Mouse (Mus musculus) embryo, embryonic 11.5 days (tissue): ENCODE results near the gene Pan3.

Experiments
- DNase-seq: peaks from one replicate; pipeline ENCODE4 v3.0.0-alpha.2; 2012; ENCODE audit warnings: low read depth, low spot score

Gene Pan3

DNA sequence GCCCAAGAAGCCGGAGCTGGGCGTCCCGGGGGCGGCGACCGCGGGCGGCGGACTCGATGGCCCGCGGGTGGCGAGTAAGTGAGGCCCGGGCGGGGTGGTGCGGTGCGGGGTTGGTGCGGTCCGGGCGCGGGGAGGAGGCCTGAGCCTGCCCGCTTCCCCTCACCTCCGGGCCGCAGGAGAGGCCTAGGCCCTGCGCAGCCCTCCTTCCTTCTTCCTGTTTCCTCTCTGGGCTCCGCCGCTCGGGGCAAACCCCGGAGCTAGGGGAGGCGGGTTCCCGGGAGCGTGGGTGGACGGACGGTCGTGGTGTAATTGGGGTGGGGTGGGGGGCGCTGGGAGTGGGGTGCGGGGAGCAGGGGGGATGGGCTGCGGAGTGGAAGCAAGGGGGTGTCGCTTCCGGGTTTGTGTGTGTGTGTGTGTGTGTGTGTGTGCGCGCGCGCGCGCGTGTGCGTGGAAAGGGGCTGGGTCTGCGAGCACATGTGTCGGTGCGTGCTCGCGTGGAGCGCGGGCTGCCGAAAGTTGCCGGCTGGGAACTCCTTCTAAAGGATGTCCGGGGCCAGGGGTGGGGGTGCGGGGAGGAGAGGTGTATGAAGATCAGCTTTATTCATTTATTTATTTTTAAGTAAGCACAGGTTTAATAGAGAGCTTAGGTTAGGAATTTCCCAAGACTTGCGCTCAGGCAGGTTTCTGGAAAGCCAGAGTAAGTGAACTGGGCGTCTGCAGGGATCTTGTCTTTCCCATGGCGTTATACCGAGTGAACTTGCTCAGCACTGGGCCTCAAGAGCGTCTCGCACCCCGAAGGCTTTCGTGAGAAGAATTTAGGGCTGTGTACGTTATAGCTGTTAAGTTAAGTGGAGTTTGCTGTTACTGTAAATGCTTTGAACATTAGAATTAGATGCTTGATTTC lies 1.2 kb downstream of the Pan3 start:
- DNase-seq: peak; percentile 22

DNA sequence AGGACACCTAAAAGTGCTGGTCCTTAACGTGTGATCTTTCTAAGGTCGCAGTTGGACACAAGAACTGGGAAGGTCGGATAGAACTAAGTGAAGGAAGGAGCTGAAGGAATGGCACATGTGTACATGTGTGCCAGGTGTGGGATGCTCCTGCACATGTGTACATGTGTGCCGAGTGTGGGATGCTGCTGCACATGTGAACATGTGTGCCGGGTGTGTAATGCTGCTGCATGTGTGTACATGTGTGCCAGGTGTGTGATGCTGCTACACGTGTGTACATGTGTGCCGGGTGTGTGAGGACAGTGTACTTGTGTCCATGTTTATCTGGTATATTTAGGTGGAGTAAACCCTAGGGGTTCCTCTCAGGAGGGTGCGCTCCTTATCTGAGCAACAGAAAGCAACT lies 3.0 kb downstream of the Pan3 start:
- DNase-seq: no peak

DNA sequence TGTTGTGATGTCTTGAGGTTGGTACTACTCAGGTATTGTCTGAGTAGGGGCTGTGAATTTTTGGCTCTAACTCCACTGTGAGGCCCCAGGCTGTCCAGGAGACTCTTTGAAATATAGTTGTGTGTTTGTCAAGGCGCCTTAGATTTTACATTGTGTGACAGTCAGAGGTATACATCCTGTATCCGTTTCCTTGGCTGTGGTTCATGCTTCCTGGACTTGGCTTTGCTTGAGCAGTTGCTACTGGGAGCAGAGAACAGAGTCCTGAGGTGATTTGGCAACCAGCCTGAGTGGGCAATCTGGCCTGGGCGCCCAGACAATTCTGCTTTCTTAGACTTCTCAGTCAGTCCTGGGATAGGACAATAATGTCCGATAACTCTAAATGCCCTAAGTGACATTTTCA lies 5.3 kb downstream of the Pan3 start:
- DNase-seq: no peak

DNA sequence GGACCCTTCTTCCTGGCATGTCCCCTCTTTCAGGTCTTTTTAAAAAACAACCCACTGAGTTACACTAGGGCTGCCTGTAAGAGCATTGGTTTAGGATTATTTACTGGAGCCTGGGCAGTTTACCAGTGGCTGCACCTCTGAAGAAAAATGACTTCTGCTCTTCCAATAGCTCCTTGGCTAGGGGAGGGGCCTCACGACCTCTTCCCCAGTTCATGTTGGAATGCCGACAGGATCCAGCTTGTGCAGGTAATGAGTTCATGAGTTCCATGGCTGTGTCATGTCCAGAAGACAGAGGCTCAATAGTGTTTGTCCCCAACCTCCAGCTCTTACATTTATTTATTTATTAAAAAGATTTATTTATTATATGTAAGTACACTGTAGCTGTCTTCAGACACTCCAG lies 5.8 kb downstream of the Pan3 start:
- no peak for DNase-seq

- DNase-seq: no peak
Measured at GRCm38 (mm10) chr5:147436491-147436890, 6.5 kb downstream of the Pan3 start.

GRCm38 (mm10) chr5:147440996-147441507 lies 11.1 kb downstream of the Pan3 start:
- no peak for DNase-seq

DNA sequence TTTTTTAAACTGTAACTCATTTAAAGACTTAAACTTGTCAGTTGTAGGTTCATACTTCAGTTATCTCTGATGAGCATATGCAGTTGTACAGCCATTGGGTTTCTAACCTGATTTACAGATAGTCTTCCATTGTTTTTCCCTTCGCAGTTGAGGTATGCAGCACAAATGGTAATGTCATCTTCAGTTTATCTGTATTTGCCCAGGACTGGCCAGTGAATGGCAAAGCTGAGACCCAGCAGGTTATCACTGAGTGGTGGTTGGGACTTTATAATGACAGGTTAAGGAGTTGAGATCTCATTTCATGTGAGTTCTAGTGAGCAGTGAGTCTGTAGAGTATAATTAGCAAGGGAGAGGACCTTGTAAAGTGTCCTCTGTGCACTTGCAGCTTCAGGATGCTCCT lies 12.0 kb downstream of the Pan3 start:
- DNase-seq: no peak

- DNase-seq: no peak
Measured at GRCm38 (mm10) chr5:147442741-147443140, 12.8 kb downstream of the Pan3 start.

GRCm38 (mm10) chr5:147444298-147444697 lies 14.3 kb downstream of the Pan3 start:
- DNase-seq: no peak

GRCm38 (mm10) chr5:147444757-147445156 lies 14.8 kb downstream of the Pan3 start:
- DNase-seq: no peak

DNA sequence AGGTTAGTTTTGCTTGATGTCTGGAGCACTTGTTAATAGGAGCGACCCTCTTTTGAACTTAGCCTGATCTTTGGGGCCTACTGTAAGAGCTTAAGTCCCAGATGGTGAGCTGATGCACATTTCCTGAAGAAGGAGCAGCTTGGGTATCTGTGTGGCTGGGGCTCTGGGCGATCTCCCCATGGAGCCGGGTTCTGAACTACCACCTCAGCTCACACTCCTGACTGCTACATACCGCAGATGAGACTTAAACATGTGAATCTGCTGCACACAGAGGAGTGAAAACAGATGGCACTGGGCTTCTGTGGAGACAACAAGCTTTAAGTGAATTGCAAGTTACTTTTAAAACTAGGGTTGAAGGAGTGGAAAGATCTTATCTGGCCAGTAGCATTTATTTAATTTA lies 15.3 kb downstream of the Pan3 start:
- no peak for DNase-seq

- no peak for DNase-seq
Measured at GRCm38 (mm10) chr5:147448526-147448925, 18.6 kb downstream of the Pan3 start.

- no peak for DNase-seq
Measured at GRCm38 (mm10) chr5:147448933-147449332, 19.0 kb downstream of the Pan3 start.

GRCm38 (mm10) chr5:147456491-147456890 lies 26.5 kb downstream of the Pan3 start:
- DNase-seq: no peak

DNA sequence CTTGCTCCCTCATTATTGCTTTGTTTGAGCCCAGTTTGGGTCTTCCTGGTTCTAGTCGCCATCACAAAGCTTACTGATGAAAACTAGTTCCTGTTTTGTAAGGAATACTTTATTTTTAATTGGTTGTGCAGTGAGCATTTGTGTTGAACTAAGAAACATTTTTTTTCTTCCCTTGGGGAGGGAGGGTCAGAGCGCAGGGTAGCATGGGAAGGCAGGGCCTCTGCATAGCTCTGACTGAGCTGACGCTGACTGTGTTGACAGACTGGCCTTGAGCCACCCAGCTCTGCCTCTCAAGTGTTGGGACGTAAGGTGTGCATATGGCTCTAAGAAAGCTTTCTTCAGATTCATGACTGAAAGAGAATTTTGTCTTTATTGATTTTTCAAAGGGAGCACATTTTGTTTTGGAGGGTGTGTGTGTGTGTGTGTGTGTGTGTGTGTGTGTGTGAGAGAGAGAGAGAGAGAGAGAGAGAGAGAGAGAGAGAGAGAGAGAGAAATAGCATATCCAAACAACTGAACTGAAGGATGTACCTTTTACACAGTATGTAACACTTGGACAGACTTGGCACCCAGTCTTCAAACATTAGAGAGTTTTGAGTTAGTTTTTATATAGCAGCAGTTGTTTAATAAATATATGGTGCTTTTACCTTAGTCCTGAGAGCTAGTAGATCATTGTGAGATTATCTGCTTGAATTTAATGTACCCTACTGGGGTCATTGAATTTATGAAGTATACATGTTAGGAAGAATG lies 30.0 kb downstream of the Pan3 start:
- no peak for DNase-seq

DNA sequence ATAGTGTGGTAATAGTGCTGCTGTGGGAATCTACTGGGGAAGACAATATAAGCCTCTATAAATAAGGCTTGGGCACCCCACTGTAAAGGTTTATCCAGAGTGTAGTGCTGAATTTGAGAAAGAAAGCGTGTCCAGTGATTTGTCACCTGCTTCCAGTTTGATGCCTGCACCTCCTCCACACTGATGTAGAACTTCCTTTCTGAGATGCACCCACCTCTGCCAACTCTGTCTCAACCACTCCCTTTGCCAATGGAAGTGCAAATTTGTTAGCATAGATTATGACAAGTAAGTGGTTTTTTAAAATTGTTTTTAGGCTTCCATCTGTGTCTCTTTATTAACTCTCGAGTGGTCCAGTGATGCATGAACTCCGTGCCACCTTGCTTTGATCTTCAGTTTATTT lies 33.3 kb downstream of the Pan3 start:
- DNase-seq: no peak

GRCm38 (mm10) chr5:147466361-147466760 lies 36.4 kb downstream of the Pan3 start:
- DNase-seq: no peak

DNA sequence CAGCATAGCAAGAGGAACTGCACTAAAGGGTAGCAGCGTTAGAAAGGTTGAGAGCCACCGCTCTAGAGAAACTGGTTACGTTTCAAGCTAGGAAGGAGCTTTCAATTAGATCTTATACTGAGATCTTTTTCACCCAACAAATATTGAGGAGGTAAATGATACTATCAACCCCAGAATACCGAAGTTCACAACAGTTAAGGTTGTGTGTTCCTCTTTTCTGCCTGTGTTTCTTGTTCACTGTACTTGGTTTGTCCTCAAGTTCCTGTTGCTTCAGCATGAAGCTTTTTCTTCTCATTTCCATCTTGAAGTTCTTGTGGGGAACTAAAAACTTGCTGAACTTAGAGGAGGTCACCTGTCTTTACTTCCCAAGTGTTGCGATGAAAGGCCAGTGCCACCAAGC lies 41.2 kb downstream of the Pan3 start:
- no peak for DNase-seq

DNA sequence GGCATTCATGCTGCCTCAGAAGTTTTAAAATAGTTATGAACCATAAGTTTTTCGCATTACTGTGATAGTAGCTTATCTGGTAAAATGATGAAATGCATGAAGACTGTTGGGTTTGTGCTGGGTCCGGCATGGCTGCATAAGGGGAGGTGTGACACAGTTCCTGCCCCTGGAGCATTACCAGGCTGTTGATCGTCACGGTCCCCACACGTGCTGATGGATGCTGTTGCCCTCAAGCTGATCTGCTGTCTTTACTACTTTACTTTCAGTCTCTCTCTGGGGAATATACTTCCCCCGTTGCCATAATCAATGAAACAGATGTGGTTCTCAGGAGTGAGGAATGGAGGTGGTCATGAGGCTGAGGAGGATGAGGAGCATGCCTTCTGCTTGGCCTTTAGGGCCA lies 43.1 kb downstream of the Pan3 start:
- DNase-seq: no peak

DNA sequence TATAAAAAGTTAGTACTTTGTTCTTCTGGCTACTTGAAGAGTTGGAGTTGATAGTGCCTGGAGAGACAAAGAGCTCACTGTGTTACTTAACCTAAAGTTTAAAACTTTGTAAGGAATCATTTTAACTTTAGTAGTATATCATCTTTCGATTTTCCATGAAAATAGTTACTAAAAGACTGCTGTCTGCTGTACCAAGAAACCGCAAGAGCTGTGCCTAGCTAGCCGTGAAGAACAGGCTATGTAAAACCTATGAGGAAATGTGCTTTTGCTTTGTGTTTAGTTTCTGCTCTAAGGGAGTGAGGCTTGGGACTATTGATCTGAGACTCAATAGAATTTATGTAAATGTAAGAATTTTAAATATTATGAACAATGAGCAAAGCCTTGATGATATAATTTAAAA lies 43.9 kb downstream of the Pan3 start:
- DNase-seq: no peak

GRCm38 (mm10) chr5:147476109-147476508 lies 46.1 kb downstream of the Pan3 start:
- DNase-seq: no peak

- DNase-seq: no peak
Measured at GRCm38 (mm10) chr5:147477106-147477505, 47.1 kb downstream of the Pan3 start.

- no peak for DNase-seq
Measured at GRCm38 (mm10) chr5:147479341-147479740, 49.4 kb downstream of the Pan3 start.
